Mouse (Mus musculus): ENCODE measurements around the gene Olfr715.
"Not testable (repeated sequence)": the region's sequence is repeated elsewhere in the genome, so short reads cannot be mapped to it uniquely, and the experiment has no call there.

Gene Olfr715

GRCm38 (mm10) chr7:107130983-107131382, at the start of gene Olfr715:
Gene Olfr715, minus strand, starts transcription at chr7:107131083.
- DNase-seq (ENCODE audit: low spot score in 2 of 2) = not testable (repeated sequence)

- DNase-seq (ENCODE audit: low spot score in 2 of 2) = no peak
Observed at GRCm38 (mm10) chr7:107180406-107180805, 49.5 kb upstream of the Olfr715 start.

- DNase-seq (ENCODE audit: low spot score in 2 of 2) = no peak
Observed at GRCm38 (mm10) chr7:107166690-107167089, 35.8 kb upstream of the Olfr715 start, which contains the start of gene Nlrp14. Gene Nlrp14, plus strand, starts transcription at chr7:107166990.

DNA sequence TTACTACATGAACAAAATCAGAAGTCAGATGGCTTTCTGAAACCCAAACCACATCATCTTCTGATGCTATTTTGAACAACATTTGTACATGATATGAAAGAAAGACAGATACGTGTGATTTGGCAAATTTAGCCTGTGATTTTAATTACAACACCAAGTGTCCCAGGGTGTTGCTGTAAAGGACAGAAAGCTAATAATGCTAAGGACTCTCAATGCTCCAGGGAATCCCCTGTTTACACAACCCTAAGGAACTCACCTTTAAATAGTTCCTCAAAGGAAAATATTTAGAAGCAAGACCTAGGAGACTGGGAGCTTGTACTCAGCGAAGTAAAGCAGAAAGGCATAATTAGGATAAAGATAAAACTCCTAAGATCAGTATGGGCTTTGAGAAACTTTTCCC, 7.1 kb upstream of the Olfr715 start, which contains the start of gene Olfr716:
Olfr716 (plus strand) TSS at position 301 of the 400 bp plus-strand sequence.
- DNase-seq (ENCODE audit: low spot score in 2 of 2) = not testable (repeated sequence)

DNA sequence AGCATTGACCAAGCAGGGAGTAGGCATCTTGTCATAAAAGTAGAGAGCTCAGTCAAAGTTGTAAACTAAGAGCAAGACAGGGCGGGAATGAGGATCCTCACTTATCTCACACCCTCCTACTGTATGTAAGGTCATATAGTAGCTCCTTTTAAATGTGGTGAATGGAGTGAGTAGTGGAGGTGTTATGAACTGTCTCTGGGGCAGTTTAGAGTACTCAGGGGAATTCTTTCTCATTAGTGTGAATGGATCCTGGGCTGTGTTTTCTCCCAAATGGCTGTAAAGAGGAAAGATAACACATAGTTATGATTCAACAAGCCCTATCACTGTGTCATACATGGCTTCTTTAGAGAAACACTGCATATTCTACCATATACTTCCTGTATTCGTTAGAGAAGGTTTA, 20.6 kb downstream of the Olfr715 start, which contains the start of gene Olfr715b:
Olfr715b (minus strand) TSS at position 101 of the 400 bp plus-strand sequence.
- DNase-seq (ENCODE audit: low spot score in 2 of 2) = not testable (repeated sequence)

DNA sequence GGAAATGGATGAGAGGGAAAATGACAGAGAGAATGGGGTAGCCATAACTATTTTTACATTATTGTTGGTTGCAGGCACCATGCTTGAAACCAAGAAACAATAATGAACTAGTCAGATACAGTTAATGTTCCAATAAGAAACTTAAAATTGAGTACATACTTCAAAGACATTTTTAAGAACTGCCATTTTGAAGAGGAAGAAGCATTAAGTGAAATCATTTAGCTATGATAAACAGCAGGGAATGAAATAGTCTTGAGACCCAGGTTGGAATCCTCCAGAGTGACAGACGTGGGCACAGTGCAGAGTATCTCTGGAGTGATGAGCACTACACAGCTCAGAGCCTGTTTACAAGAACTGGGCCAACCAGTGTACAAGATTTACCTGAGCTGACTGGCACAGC, 38.0 kb downstream of the Olfr715 start, which contains the start of gene Olfr17:
Olfr17 (plus strand) TSS at position 301 of the 400 bp plus-strand sequence.
- DNase-seq (ENCODE audit: low spot score in 2 of 2) = no peak
